Mouse (Mus musculus): Measurements from ENCODE around the gene Thap2. TPM values are rescaled to one million over a fixed set of nuclear protein-coding genes. Genes with fewer than 3 reads are reported as not detected.

Thap2 gene
- polyA plus RNA-seq, 1 experiment: 14.1 TPM

DNA sequence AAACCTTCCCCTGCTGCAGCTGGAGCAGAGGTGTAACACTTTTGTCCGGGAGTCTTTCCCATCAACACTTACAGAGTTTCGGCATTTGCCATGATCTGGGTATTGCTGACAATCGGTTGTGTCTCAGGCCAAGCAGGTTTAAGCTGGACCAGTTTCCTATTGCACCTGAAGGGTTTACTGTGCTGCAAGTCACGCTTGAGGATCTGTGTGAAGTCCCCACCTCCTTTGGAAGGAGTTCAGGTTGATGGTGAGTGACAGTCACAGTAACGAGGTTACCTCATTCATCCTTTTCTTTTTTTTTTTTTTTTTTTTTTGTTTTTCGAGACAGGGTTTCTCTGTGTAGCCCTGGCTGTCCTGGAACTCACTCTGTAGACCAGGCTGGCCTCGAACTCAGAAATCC, 28.1 kb downstream of the Thap2 start:
- DNase-seq (ENCODE audit: extremely low spot score in 1 of 2, low spot score in 1 of 2): no peak

DNA sequence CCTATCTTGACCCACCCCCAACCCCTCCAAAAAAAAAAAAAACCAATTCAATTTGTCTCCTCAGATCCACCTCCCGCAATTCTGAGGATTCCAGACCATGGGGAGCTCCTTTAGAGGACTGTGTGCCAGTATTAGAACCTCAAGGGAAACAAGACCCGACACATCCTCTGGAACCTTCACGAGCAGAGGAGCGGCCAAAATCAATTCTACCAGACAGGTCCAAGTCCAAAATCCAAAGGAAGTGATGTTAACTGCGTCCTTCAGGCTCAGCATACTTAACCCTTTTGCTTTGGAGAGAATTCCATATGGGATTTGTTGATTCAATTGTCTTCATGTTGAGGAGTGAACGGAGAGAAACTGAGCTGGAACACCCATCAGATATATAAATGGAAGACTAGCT, 29.2 kb downstream of the Thap2 start:
- DNase-seq (ENCODE audit: extremely low spot score in 1 of 2, low spot score in 1 of 2): no peak

DNA sequence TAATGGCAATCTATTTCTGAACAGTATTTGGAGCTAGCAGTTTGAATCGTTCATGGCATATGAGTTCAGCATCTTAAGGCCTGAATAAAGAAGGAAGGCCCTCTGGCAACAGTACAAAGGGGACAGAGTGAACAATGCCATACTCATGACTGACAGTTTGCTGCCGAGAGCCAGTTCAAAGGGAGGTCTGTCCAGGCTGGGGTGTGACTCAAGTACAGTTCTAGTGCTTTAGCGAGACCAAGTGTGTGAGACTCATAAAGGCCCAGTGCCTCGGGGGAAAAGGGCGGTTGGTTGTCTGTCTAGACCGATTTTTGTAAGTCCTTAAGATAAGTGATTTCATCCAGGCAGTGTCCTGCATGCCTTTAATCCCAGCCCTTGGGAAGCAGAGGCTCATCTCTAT, 29.7 kb downstream of the Thap2 start:
- DNase-seq (ENCODE audit: extremely low spot score in 1 of 2, low spot score in 1 of 2): no peak

DNA sequence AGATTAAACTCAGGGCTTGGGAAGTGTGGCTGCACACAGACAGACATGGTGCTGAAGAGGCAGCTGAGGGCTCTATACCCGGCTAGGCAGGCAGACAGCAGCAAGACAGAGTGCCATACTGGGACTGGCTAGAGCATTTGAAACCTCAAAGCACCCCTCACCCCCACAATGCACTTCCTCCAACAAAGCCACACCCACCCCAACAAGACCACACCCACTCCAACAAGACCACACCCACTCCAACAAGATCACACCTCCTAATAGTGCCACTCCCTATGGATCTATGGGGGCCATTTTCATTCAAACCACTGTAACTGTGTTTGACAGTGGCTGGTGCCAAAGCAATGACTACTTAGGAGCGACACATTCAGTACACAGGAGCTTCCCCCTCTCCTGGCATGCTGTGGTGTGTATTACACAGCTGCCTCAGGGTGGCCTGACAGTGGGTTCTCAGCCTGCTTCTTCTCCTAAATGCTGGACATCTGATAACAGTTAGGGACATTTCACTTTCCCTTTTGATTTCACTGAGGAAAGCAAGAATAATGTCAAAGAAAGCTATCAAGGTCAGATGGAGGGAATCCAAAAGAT, 33.3 kb downstream of the Thap2 start:
- DNase-seq (ENCODE audit: extremely low spot score in 1 of 2, low spot score in 1 of 2): no peak

DNA sequence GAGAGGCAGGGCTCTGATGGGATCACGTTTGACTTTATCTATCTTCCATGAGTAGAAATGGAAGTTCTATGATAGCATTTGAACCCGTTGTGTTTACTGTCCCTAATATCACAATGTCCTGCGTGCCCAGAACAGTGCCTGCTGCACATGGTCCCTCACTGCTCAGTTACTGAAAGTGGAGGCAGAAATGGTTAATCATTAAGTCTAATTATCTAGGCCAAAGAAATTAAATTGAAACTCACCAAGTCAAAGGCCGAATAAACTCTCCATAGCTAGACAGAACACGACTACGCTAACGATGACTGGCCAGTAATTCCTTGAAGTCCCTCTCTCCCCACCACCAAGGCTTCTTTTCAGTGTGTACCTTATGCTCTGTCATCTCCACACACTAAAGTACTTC, 34.7 kb downstream of the Thap2 start:
- no peak for DNase-seq (ENCODE audit: extremely low spot score in 1 of 2, low spot score in 1 of 2)

DNA sequence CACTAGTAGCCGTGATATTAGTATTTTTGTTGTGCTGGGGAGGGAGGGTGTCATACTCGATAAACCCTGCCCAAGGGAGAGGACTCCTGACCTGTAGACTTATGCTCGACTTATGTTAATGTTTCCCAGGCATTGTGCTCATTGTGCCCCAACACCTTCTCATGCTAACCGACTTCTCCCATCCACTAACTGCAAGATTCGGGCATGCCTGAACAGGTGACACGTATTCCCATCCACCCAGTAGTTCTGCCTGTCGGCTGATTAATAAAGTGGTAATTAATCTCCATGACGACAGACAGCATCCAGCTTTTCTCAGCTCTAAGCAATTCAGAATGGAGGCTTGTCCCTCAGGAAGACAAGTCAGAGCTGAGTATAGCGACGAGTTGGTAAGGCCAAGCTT, 35.2 kb downstream of the Thap2 start:
- DNase-seq (ENCODE audit: extremely low spot score in 1 of 2, low spot score in 1 of 2): no peak

DNA sequence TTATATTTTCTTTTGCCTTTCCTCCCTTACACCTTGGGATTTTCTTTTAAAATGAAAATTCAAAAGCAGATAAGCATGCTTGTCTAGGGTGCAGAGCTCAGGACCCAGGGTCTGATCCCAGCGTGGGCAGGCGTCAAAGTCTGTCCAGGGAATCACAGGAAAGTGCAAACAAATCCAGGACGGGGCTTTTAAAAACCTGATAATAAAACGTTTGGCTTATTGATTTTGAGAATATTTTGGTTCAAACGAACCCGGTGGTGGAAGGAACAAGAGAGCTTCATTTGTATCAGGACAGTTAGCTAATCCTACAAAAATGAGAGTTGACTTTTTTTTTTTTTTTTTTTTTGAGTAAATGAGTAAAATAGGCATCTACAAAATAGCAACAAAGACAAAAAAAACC, 36.1 kb downstream of the Thap2 start:
- no peak for DNase-seq (ENCODE audit: extremely low spot score in 1 of 2, low spot score in 1 of 2)

DNA sequence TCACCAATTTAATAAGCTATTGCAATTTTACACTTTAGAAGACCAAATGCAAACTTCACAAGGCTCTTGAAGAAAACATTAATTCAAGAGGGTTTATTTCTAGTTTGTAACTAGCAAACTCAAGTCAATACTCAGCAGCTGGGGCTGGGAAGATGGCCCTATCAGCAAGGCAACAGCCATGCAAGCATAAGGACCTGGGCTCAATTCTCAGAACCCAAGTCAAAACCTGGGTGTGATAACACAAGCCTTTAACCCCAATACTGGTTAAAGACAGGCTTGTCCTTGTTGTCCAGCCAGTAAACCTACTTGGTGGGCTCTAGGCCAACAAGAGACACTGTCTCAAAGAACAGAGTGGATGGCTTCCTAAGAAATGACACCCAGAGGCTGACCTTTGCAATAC, 37.8 kb downstream of the Thap2 start:
- no peak for DNase-seq (ENCODE audit: extremely low spot score in 1 of 2, low spot score in 1 of 2)

DNA sequence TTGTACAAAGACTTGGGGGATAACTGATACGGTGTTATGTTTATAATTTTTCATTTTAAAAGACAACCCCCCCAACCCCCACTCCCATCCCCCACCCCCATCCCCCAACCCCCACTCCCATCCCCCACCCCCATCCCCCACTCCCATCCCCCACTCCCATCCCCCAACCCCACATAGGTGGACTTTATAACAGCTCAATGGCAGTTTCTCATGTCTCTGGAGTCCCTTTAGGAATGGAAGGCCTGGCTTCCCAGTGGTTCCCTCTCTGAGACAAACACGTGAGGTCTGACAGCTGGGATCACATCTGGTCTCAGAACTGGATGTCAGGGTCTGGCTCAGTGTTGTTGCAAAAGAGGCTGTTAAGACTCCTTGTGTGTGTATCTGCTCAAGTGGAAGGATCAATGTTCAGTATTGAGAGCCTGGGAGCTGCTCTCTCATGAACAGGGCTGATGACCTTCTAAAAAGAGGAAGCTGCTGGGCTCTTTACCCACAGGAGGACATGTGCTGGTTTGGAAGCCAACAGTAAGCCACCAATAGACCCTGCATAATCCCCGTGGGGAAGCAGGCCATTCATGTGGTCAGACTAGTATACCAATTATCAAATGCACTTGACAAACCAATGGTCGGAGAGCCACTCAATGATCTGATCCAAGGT, 41.3 kb downstream of the Thap2 start:
- DNase-seq (ENCODE audit: extremely low spot score in 1 of 2, low spot score in 1 of 2): no peak

DNA sequence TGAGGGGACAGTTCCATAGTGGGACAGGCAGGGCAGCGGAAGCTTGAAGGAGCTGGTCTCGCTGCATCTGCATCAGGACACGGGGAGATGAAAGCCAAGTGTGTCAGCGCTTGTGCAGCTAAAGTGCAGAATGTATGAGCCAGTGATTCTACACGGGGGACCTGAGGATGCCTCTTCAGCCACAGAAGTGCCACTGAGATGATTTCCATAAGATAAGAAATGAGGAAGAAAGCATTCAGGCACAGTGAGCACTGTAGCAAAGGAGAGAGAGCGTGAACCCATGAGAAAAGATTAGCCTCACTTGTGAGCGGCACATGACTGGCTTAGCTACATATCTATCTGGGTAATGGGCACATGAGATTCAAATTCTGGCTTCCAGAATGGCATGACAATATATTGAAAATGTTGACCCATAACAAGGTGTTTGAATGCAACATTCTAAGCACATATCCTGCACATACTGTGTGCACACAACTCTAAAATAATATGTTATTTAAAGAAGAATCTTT, 44.4 kb downstream of the Thap2 start:
- DNase-seq (ENCODE audit: extremely low spot score in 1 of 2, low spot score in 1 of 2): no peak

DNA sequence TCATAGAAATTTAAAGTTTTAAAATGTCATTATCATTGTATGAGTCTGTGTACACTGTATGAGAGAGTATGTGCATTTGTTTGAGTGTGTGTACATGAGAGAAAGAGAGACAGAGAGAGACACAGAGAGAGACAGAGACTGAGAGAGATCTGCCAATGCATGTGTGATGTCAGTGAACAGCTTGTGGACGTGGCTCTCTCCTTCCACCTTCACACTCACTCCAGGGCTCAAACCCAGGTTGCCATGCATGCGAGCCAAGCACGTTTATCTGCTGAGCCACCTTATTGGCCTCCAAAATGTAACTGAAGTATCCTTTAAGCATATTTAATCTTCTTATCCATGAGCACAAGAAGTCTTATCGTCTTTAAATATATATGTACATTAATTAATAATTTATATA, 47.3 kb downstream of the Thap2 start:
- no peak for DNase-seq (ENCODE audit: extremely low spot score in 1 of 2, low spot score in 1 of 2)

DNA sequence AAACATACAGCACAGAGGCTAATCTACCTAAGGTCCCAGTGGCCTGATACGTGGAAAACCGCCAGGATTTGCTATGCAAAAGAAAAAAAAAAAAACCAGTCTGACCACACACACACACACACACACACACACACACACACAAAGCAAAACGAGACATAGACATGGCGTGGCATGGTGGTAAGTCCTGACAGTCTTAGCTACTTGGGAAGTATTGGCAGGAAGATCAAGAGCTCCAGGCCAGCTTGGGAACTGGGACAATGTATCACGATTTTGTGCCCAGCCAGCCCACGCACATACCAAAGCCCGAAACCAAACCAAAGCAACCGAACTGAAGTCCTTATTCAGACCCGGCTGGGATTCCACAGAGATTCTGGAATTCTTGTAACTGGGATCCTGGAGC, 50.7 kb downstream of the Thap2 start:
- no peak for DNase-seq (ENCODE audit: extremely low spot score in 1 of 2, low spot score in 1 of 2)

DNA sequence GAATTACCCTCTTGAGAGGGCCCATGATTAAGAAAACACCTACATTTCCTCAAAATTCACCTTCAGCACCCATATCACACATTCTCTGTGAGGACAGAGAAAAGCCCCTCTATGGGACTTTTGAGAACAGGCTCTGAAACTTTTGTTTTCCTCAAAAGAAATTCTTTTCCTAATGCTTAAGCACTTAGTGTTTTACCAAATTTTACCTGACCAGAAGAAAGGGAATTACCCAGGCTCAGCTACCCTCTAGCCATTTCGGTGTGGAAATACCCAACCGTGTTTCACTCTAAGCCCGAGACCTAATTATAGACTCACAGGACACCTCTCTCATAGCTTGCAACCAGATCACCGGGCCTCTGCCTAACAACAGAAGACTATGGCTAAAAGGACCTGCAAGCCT, 51.2 kb downstream of the Thap2 start:
- no peak for DNase-seq (ENCODE audit: extremely low spot score in 1 of 2, low spot score in 1 of 2)

DNA sequence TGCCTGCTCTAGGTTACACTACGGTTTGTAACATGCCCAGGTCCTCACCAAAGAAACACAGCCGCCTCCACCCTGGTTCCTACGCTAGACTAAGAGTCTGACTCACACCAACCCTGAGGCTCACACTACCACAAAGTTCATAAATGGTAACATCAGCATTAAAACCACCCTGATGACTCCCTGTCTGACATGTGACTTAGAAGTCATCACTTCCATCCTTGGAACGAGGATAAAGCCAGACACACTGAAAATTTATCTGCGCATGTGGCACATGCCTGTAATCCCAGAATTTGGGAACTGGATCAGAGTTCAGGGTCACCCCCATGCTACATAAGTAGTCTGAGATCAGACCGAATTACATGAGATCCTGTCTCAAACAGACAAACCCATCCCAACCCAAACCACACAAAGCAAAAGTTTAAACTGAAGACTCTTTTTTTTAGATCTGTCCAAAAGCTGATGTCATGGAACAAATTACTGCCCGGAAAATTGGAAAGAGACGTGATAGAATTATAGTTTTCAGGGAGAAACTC, 51.8 kb downstream of the Thap2 start:
- DNase-seq (ENCODE audit: extremely low spot score in 1 of 2, low spot score in 1 of 2): no peak

DNA sequence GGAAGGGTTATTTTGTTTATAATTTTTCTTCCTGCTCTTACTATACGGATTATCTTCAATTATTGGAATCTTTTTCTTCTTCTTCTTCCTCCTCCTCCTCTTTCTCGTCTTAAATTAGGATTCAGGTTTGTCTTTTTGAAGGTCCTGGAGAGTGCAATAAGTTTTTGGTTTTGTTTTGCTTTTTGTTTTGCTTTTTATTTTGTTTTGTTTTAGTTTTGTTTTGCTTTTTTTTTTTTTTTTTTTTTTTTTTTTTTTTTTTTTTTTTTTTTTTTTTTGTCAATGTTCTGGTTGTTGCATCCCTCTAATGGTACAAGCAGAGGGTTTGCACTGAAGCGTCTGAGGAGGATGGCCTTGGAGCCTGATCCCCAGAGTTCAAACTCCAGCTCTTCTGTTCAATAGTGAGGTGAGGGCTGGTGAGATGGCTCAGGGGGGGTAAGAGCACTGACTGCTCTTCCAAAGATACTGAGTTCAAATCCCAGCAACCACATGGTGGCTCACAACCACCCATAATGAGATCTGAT, 55.2 kb downstream of the Thap2 start:
- DNase-seq (ENCODE audit: extremely low spot score in 1 of 2, low spot score in 1 of 2): no peak

DNA sequence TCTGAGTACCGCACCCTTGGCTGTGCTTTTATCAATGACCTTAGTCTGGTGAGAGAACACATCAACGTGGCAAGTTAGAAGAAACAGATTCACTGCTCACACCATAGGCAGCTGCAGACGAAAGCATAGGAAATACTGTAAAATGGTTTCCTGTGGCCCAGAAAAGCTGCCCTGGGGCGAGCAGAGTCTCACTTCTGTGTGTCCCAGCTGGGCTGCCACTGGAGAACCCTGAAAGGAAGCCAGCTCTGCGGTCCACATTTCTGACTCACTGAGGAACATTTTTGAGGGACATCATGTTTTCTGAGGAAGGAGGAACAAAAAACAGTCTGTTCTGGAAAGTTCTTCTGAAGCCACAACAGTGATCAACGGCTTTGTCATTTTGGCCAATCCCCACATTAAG, 55.7 kb downstream of the Thap2 start:
- DNase-seq (ENCODE audit: extremely low spot score in 1 of 2, low spot score in 1 of 2): no peak

DNA sequence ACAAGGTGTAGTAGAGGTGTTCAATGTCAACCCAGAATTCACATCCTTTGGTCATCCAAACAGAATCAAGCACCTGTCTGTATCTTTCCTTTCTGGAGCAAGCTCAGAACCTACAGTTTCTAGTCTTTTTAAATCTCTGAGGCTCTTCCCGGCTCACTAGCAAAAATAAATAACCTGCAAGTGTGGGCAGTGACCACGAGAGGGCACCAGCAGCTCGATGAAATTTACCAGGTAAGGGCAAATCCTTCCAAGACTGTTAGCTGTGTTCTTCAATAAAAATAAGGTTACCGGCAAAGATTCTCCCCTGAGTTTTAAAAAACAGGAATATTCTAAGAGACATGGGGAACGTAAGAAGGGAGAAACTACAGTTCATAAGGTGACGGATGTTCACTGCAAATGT, 60.9 kb downstream of the Thap2 start:
- peak; percentile 22 to 86 for DNase-seq (ENCODE audit: extremely low spot score in 1 of 2, low spot score in 1 of 2)

DNA sequence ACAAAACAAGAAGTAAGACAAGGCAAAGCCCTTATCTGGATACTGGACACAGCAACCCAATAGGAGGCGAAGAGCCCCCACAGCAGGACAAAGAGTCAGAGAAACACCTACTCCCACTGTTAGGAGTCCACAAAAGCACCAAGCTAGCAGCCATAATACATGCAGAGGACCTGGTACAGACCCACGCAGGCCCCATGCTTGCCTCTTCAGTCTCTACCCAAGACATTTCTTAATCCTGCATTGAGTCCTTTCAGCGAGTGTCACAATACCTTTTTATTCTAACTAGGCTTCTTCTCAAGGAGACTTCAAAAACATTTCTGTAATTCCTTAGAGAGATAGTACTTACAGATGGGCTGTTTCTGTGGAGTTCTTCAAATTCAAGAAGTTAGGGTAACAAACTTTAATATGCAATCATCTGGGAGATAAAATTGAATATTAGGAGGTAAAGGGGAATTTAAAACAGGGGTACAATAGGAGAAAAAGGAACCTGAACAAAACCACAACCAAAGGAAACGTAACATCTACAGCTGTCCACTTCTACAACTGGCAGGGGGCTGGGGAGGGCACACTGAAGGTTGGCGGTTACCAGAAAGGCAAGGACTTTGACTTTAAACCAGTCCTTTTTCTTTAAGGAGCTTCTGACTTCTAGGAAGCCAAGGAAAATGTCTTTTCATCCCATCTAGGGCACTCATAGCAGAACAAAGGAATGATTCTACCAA, 62.8 kb downstream of the Thap2 start:
- no peak for DNase-seq (ENCODE audit: extremely low spot score in 1 of 2, low spot score in 1 of 2)
